Comparison of ENCODE assay signal across 28 mouse cellular contexts in the genomic region with DNA sequence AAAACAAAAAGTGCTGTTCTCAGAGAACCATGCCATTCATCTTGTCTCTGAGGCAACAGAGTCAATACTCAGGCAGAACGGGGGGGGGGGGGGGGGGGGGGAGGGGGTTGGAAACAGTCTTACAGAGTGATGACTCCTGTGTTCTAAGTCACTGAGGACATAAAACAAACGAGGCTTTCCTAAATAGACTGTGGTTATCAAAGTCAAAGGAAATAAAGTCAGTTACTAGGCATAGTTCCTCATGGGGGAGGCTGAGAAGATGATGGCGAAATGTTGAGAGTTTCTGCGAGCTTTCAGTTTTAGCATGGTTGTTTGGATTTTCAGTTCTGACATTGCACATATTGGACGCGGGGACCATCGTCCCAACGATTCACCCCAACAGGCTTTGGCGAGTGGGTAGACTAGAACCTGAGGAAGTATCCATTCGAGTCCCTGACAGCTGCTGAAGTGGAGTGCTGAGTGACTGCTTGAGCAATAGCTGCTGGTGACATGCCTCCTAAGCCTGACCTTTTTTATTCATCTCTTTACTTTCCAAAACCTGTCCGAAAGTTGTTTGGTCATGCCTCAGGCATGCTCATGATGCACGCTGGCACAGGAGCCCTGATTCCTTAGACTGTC.
DNase-seq lines count a peak whose midpoint lies in the region; ATAC-seq and TF ChIP-seq lines count a peak whose summit lies in the region.
"Had no signal": no experiment of that assay in that cellular context is flagged by ENCODE, and none has a peak within 500 bp of the region (broad histone marks: within the 10 kb centered on the region; RNA-seq: fewer than 3 reads in every experiment).

No protein-coding gene starts in this region.

- H3K9ac ChIP-seq in lung, postnatal 0 days (replicated peaks; ENCODE audit: low read depth), result no peak overlapping the region
- no peak overlapping the region for H3K9ac ChIP-seq in CH12.LX (ENCODE audit: insufficient read depth, low read depth)
- H3K9ac ChIP-seq: embryonic facial prominence, embryonic 15.5 days; heart, embryonic 13.5 days; hindbrain, embryonic 14.5 days; intestine, embryonic 15.5 days; liver, embryonic 14.5 days; lung, embryonic 14.5 days had no signal

- DNase-seq in lung, postnatal 0 days (ENCODE audit: low spot score), result peak; percentile 36
- no peak for DNase-seq in lung, postnatal 4 days
- DNase-seq in CH12.LX (ENCODE audit: extremely low read depth), result no peak
- DNase-seq in naive thymus-derived CD4-positive, alpha-beta T cell, adult 2 months (ENCODE audit: low read depth), result peak; percentile 28
- DNase-seq in yolk sac, embryonic 10.5 days (ENCODE audit: low spot score), result no peak
- DNase-seq in kidney, postnatal 10 days, result no peak
- no peak for DNase-seq in right cerebral cortex, adult 18-20 months
- DNase-seq: adrenal gland, adult 8-10 months; cerebellum, adult 8-10 months; cerebellum, postnatal 36 days; gastrocnemius, postnatal 14 days; heart, adult 2 months; heart, postnatal 14 days; kidney, adult 9 months; kidney, postnatal 4 days; lung, embryonic 14.5 days; lung, postnatal 36 days; right cerebral cortex, postnatal 14 days had no signal

- H3K79me2 ChIP-seq in CH12.LX (replicated peaks; ENCODE audit: control insufficient read depth, extremely low read depth, insufficient read depth, poor library complexity, severe bottlenecking), result no peaks in the 10 kb centered on the region

- WGBS in lung, postnatal 0 days, result 46% methylated on average over 12 of the region's 12 CpGs

- no peaks in the 10 kb centered on the region for H3K9me3 ChIP-seq in lung, postnatal 0 days (ENCODE audit: low read length)
- H3K9me3 ChIP-seq in CH12.LX (replicated peaks; ENCODE audit: low read length), result no peaks in the 10 kb centered on the region
- H3K9me3 ChIP-seq: embryonic facial prominence, embryonic 15.5 days; heart, embryonic 13.5 days; intestine, embryonic 15.5 days; midbrain, embryonic 10.5 days had no signal

- TF ChIP-seq POLR2A in CH12.LX (IDR thresholded peaks at IDR 0.05; ENCODE audit: low read depth, low read length), result no peak

- no peaks in the 10 kb centered on the region for H3K27me3 ChIP-seq in lung, postnatal 0 days (replicated peaks; ENCODE audit: insufficient read depth, low read length)
- H3K27me3 ChIP-seq in CH12.LX (replicated peaks), result no peaks in the 10 kb centered on the region
- H3K27me3 ChIP-seq: embryonic facial prominence, embryonic 15.5 days; heart, embryonic 13.5 days; intestine, embryonic 15.5 days had no signal

- peaks cover 10% of the 10 kb centered on the region; the same call in 1 of the 2 replicates for H3K4me1 ChIP-seq in lung, postnatal 0 days (ENCODE audit: insufficient read depth, low read depth, low read length)
- H3K4me1 ChIP-seq in CH12.LX (ENCODE audit: control insufficient read depth in 1 of 2, insufficient read depth in 2 of 2), result peaks cover 0 to 4% of the 10 kb centered on the region in 2 experiments; a peak in 1 of 4 replicates
- H3K4me1 ChIP-seq: embryonic facial prominence, embryonic 15.5 days; midbrain, embryonic 10.5 days had no signal

- no peak overlapping the region for H3K27ac ChIP-seq in lung, postnatal 0 days (ENCODE audit: low read length)
- H3K27ac ChIP-seq in CH12.LX (ENCODE audit: insufficient read depth, low read depth), result no peak overlapping the region
- H3K27ac ChIP-seq: embryonic facial prominence, embryonic 15.5 days; heart, adult 2 months; hindbrain, embryonic 14.5 days; intestine, embryonic 15.5 days; left cerebral cortex, adult 2 months; liver, embryonic 14.5 days; midbrain, embryonic 10.5 days had no signal

- ATAC-seq in lung, postnatal 0 days, result no peak
- ATAC-seq in common myeloid progenitor, adult 5-6 weeks (replicated peaks; ENCODE audit: low read depth, poor library complexity, severe bottlenecking), result peak; percentile 52
- ATAC-seq: activated CD4-positive, CD25-positive, alpha-beta regulatory T cell, adult 4 months; forebrain, embryonic 14.5 days; intestine, embryonic 15.5 days had no signal

- dilution Hi-C loops in CH12.LX (cut with MboI; ENCODE audit: extremely low pct_ligation_motif_present, extremely low pct_unique_long_range_greater_than_20kb, low sequenced_read_pairs), result no loop called here

- in situ Hi-C loops in CH12.LX (cut with MboI; ENCODE audit: low pct_ligation_motif_present, low pct_unique_long_range_greater_than_20kb, low sequenced_read_pairs), result no loop called here

- TF ChIP-seq EP300 in lung, postnatal 0 days (IDR thresholded peaks at IDR 0.05), result no peak
- TF ChIP-seq EP300 in CH12.LX (IDR thresholded peaks at IDR 0.05; ENCODE audit: low read length), result no peak

- no peak for TF ChIP-seq RAD21 in CH12.LX (IDR thresholded peaks at IDR 0.05; ENCODE audit: low read depth, low read length)

- H3K36me3 ChIP-seq in lung, postnatal 0 days (ENCODE audit: insufficient read depth, low read length), result no peaks in the 10 kb centered on the region
- H3K36me3 ChIP-seq in CH12.LX (replicated peaks in 1 of 2; ENCODE audit: control insufficient read depth in 1 of 2, insufficient read depth in 1 of 2, low read length in 1 of 2), result no peaks in the 10 kb centered on the region
- H3K36me3 ChIP-seq: embryonic facial prominence, embryonic 15.5 days; heart, embryonic 13.5 days; intestine, embryonic 15.5 days; midbrain, embryonic 10.5 days had no signal

- no peak overlapping the region for H3K4me2 ChIP-seq in lung, postnatal 0 days (replicated peaks; ENCODE audit: low read depth, low read length)
- peak overlapping the region; percentile 46; the same call in 1 of the 2 replicates for H3K4me2 ChIP-seq in CH12.LX (ENCODE audit: insufficient read depth, low read depth, poor library complexity, severe bottlenecking)
- H3K4me2 ChIP-seq: embryonic facial prominence, embryonic 15.5 days; heart, embryonic 13.5 days; hindbrain, embryonic 14.5 days; intestine, embryonic 15.5 days; lung, embryonic 14.5 days had no signal

- no peak for TF ChIP-seq CTCF in lung, postnatal 0 days (IDR thresholded peaks at IDR 0.05)
- no peak for TF ChIP-seq CTCF in CH12.LX (conservative IDR thresholded peaks at IDR 0.05 in 1 of 2, IDR thresholded peaks at IDR 0.05 in 1 of 2; ENCODE audit: low read depth in 2 of 2, low read length in 2 of 2)

- H3K4me3 ChIP-seq in lung, postnatal 0 days (ENCODE audit: low read depth, low read length), result no peak overlapping the region
- no peak overlapping the region for H3K4me3 ChIP-seq in CH12.LX (replicated peaks in 1 of 3; ENCODE audit: low read depth in 2 of 3, low read length in 2 of 3, poor library complexity in 1 of 3)
- H3K4me3 ChIP-seq: embryonic facial prominence, embryonic 15.5 days; heart, adult 2 months; heart, embryonic 13.5 days; intestine, embryonic 15.5 days; left cerebral cortex, adult 2 months; midbrain, embryonic 10.5 days had no signal

TF ChIP-seq in CH12.LX, 34 proteins besides CTCF, POLR2A, EP300 and RAD21:
- TF ChIP-seq ZMIZ1 (IDR thresholded peaks at IDR 0.05; ENCODE audit: low read depth, low read length) (no peak), MEF2A (IDR thresholded peaks at IDR 0.05; ENCODE audit: borderline replicate concordance, low read depth, low read length) (no peak), MXI1 (IDR thresholded peaks at IDR 0.05; ENCODE audit: low read depth, low read length) (no peak), KAT2A (IDR thresholded peaks at IDR 0.05; ENCODE audit: insufficient replicate concordance, low read length) (no peak), NELFE (IDR thresholded peaks at IDR 0.05; ENCODE audit: low read depth, low read length) (no peak), TCF12 (IDR thresholded peaks at IDR 0.05; ENCODE audit: low read depth, low read length) (no peak), SMC3 (IDR thresholded peaks at IDR 0.05; ENCODE audit: low read depth, low read length) (no peak), JUND (conservative IDR thresholded peaks at IDR 0.05; ENCODE audit: low read depth, low read length) (no peak), ZC3H11A (IDR thresholded peaks at IDR 0.05; ENCODE audit: low read depth, low read length) (no peak), MAZ (IDR thresholded peaks at IDR 0.05; ENCODE audit: low read depth, low read length) (no peak), CHD1 (IDR thresholded peaks at IDR 0.05; ENCODE audit: low read depth, low read length) (no peak), GABPA (IDR thresholded peaks at IDR 0.05; ENCODE audit: insufficient replicate concordance, low read depth, low read length) (no peak), JUN (IDR thresholded peaks at IDR 0.05; ENCODE audit: insufficient read depth, low read depth, low read length) (no peak), TBP (conservative IDR thresholded peaks at IDR 0.05; ENCODE audit: low read depth, low read length) (no peak), POLR2AphosphoS2 (IDR thresholded peaks at IDR 0.05; ENCODE audit: low read depth, low read length) (no peak), UBTF (IDR thresholded peaks at IDR 0.05; ENCODE audit: low read depth, low read length) (no peak), NRF1 (IDR thresholded peaks at IDR 0.05; ENCODE audit: low read depth, low read length) (no peak), ZKSCAN1 (IDR thresholded peaks at IDR 0.05; ENCODE audit: borderline replicate concordance, low read depth, low read length) (no peak), BHLHE40 (IDR thresholded peaks at IDR 0.05; ENCODE audit: low read depth, low read length) (no peak), HCFC1 (IDR thresholded peaks at IDR 0.05; ENCODE audit: low read depth, low read length) (no peak)
TF ChIP-seq in CH12.LX: peak in this region for 0.

Comparison
In these comparisons a context has a peak if more than half of its experiments do, and no peak if none do; other contexts are left out.
1. DNase-seq: peak in lung, postnatal 0 days (single experiment) and naive thymus-derived CD4-positive, alpha-beta T cell, adult 2 months (single experiment); none in lung, postnatal 4 days (0 of 2), CH12.LX (single experiment), yolk sac, embryonic 10.5 days (single experiment), kidney, postnatal 10 days (single experiment) and right cerebral cortex, adult 18-20 months (single experiment).